Mouse (Mus musculus) forebrain, embryonic 16.5 days (tissue): Measurements from ENCODE around the gene Gm2016. TPM values are rescaled to one million over a fixed set of nuclear protein-coding genes. Genes with fewer than 3 reads are reported as not detected.

ENCODE experiments used
- polyA plus RNA-seq: library from polyadenylated mRNA; unstranded; fragments of >200 nt; fragmentation: Nextera tagmentation; extraction: Ambion mirVana; gene quantifications from 2 replicates; pipeline ENCODE4 v1.2.1, GENCODE M21; 2015

Gene Gm2016
- polyA plus RNA-seq, 1 experiment from 2014 or later, result not detected

Other genes with a start within 250 kb of the Gm2016 start
- gene Gm16381, start 229.5 kb upstream of the Gm2016 start, polyA plus RNA-seq, result not detected in 2 replicates
- gene Gm21319, start 98.3 kb upstream of the Gm2016 start, polyA plus RNA-seq, result not detected in 2 replicates
- gene Gm21936, start 78.6 kb upstream of the Gm2016 start, polyA plus RNA-seq, result not detected in 2 replicates
- not detected in 2 replicates for gene BB287469, start 57.5 kb upstream of the Gm2016 start, polyA plus RNA-seq
- not detected in 2 replicates for gene Gm2001, start 31.7 kb upstream of the Gm2016 start, polyA plus RNA-seq
- gene Gm2022, start 21.3 kb downstream of the Gm2016 start, polyA plus RNA-seq, result not detected in 2 replicates
- not detected in 2 replicates for gene Gm2035, start 45.8 kb downstream of the Gm2016 start, polyA plus RNA-seq
- gene Gm2042, start 80.0 kb downstream of the Gm2016 start, polyA plus RNA-seq, result not detected in 2 replicates
- gene Gm2075, start 137.8 kb downstream of the Gm2016 start, polyA plus RNA-seq, result not detected in 2 replicates
- not detected in 2 replicates for gene Gm6803, start 144.7 kb downstream of the Gm2016 start, polyA plus RNA-seq
- not detected in 2 replicates for gene Gm2056, start 152.9 kb downstream of the Gm2016 start, polyA plus RNA-seq
- not detected in 2 replicates for gene Gm16368, start 209.6 kb downstream of the Gm2016 start, polyA plus RNA-seq